Mouse (Mus musculus) telencephalon, adult 2 months (tissue): Measurements from ENCODE around the gene Bbs2.
"Not testable (repeated sequence)": the region's sequence is repeated elsewhere in the genome, so short reads cannot be mapped to it uniquely, and the experiment has no call there.

Experiments used
- DNase-seq: peaks from one replicate; pipeline ENCODE4 v3.0.0-alpha.2; 2011; ENCODE audit warnings: low read depth, low spot score

Gene Bbs2

DNA sequence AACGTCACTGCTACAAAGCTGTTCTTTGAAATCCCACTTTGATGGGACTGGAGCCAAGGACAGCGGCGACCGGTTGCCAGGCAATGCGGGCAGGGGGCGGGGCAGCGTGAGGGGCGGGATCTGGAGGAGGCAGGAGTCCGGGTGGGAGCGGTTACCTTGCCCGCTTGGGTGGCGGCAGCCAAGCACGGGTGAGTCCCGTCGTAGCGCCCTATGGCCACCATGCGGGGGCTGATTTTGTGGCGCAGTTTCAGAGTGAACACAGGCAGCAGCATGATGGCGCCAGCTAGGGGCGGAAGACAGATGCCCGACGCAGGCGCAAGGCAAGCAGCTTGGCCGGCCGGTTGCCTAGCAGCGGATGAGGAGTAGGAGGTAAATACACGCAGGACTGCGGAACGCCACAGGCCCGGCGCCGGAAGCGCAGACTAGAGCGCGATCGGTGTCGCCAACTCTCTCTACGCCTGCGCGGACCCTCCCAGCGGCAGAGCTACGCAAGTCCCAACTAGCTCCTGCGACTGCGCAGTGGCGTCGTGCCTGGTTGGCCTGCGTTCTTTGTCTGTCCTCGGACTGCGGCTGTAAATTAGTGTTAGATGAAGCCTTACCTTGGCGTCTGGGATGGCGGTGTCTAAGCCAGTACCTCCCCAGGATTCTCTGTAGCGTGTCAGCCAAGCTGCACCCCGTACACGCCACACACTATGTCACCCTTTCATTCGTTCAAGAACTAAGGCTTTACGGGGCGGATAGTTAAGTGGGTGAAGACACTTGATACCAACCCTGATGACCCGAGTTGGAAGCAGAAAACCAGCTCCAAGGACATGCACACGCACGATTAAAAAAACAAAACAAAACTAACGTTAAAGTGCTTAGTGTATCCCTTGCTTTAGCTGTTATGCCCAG is at the start of gene Bbs2:
TSS of gene Bbs2 (minus strand) at position 848 of the 894 bp plus-strand sequence.
- peak; percentile 99 for DNase-seq

DNA sequence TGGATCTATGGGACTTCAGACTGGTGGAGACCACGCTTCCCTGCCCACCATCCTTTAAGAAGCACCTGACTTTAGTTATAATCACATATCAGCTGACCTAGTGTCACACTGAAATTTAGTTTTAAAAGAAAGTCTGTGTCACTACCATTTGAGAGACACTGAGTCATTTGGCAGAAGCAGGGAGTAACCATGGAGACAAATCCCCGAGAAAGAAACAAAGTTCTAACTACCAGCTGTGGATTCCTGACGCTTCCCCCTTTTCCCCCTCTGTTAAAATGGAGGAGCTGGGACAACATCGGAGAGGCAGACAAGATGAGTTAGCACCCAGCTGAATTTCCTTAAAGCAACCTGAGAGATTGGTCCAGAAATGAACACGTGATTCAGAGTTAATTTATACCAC is 49.5 kb upstream of the Bbs2 start:
- DNase-seq, result peak; percentile 49

DNA sequence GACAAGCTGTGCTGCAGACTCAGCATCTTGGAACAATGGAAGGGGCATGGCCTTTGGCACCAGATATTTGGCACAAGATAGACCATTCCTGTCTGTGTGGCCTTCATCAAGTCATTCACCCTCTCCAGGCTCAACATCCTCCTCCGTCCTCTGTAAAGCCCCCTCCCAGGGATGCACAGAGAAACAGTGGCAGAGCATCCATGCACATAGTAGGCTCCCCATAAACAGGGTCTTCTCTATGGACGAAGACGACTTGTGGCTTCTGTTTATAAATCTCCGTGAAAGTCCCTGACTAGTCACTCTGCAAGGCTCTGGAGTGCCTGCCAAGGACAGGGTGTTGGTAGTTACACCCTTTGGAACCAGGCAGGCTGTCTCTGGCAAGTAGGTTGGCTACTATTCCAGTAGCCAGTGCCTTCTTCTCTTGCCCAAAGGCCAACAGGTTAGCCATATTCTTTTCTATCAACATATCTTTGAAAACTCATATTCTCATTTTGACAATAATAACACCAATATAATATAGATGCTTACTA is 41.6 kb upstream of the Bbs2 start:
- no peak for DNase-seq

DNA sequence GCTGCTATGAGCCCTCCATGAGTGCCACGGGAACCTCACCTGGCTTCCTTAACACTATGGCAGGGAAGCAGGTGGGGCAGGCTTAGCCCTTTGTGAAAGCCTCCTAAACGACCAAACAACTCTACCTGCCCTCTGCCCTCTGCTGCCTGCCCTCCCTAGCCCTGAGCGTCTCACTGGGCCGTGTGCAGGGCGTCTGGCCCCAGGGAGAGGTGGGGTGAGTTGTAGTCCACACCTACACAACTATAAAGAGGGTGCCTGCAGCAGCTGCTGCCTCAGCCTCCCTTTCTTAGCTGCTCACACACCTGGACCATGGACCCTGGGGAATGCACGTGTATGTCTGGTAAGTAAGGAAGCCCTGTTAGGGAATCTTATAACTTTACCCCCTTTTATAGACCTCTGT is 38.2 kb upstream of the Bbs2 start, which contains the start of gene Mt4:
TSS of gene Mt4 (plus strand) at position 265 of the 400 bp plus-strand sequence.
- no peak for DNase-seq

DNA sequence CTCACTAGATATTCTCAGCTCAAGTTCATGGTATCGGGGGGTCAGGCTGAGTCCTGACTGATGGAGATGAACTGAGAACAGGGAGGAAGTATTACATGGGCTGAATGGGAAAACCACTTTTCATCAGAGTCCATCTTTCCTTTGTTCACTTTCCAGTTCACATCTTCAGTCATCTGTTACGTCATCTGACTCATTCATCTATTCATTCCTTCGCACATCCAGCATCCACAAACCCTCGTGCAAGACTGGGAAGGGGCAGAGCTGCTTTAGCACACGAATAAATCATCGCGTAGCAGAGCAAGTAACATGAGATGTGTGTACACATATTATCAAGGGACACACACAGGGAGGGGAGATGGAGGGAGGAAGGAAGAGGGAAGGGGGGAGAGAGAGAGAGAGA is 37.5 kb upstream of the Bbs2 start:
- DNase-seq, result no peak

DNA sequence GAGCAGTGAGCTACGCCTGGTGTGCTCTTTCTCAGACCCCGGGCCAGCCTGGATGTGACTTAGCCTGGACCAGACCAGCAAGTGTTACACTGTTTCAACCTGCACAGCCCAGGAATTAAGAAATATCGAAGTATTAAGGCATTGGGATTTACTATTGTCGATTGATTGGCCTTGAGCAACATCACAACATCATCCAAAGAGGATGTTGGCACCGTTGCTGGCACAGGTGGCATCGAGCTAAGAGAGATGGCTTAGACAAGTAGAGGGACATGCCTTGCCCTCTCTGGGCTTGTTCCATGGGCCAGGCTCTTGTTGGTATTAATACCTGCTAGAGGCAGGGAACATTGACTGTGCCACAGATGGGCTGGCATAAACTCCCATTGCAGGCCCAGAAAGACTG is 36.8 kb upstream of the Bbs2 start:
- DNase-seq, result no peak

DNA sequence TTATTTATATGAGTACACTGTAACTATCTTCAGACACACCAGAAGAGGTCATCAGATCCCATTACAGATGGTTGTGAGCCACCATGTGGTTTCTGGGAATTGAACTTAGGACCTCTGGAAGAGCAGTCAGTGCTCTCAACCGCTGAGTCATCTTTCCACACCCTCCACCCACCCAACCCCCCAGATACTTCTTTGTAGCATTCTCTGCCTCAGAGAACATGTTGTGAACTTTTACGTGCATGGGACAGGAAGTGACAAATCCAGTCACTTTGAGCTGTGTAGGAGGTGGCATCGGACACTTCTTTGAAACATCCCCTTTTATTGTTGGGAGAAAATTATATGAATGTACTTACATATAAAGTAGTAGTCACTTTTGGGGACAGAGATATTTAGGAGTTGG is 35.9 kb upstream of the Bbs2 start:
- DNase-seq, result not testable (repeated sequence)

DNA sequence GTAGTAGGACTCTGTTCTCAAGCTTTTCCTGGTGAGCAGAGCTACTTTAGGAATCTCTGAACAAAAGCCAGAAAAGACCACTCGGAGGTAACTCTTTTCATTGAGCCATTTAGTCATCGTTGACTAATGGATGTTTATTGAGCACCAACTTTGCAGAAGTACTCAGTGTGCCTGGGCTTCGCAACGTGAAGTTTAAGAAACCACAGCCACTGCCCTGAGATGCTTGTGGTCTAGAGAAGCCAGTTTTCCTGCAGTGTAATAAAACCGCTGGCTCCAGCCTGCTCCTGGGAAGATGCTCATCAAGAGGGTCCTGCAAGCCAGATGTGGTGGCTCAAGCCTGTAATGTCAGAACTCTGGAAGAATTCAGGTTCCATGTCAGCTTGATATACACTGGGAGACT is 33.4 kb upstream of the Bbs2 start:
- no peak for DNase-seq

DNA sequence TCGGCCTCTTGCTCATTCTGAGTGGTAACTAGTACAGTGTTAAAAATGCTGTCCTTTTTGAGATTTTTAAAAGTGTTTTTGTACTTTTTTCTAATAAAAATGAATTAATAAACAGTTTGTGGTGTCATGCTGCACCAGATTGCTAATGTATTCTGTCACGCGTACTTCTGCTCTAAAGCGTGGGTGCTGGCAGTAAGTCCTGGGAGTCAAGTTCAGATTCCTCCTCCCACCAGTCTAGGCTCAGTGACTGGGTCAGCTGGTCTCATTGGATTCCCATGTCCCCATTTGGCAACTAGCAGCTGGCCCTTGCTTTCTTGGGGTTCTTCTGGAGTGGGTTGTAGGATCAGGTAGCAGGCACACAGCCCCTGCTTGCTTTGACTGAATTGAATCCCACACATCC is 31.4 kb upstream of the Bbs2 start:
- DNase-seq, result no peak

DNA sequence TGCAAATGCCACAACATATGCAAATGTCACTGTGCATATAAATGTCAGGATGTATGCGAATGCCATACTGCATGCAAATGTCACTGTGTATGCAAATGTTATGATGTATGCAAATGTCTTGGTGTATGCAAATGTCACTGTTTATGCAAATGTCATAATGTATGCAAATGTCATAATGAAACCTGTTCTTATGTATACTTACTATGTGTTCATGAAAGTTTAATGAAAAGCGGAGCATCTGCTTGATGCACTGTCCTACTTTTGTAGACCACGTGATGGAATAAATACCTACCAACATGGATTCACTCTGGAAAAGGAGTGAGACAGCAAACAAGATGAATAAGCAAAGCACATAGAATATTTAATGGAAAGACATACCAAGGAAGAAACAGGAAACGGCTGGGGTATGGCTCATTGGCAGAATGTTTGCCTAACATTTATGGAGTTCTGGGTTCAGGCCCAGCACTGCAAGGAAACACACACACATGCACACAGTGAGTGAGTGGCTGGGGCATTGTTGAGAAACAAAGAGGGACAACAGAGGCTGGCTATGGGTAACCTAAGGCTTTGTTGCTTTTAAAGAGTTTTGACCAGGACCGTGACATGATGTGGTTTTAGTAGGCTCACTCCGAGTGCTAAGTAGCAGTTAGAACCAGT is 30.5 kb upstream of the Bbs2 start:
- no peak for DNase-seq

DNA sequence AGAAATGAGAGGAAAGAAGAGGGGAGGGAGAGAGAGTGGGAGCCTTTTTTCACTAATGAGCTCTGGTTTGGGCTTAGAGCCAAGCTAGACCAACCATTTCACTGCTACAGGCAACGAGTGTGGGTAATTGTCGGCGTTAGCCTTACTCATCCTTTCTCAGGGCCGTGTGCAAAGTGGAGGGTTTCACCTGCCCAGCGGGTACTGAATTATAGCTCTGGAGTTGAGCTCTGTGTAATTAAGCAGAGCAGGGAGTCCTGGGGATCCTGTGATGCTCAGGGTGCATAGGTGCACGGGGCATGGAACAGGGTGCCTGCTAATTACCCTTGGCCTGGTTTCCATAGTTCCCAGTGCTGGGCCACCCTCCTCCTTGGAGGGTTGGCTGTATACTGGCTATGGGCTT is 29.0 kb upstream of the Bbs2 start:
- no peak for DNase-seq

DNA sequence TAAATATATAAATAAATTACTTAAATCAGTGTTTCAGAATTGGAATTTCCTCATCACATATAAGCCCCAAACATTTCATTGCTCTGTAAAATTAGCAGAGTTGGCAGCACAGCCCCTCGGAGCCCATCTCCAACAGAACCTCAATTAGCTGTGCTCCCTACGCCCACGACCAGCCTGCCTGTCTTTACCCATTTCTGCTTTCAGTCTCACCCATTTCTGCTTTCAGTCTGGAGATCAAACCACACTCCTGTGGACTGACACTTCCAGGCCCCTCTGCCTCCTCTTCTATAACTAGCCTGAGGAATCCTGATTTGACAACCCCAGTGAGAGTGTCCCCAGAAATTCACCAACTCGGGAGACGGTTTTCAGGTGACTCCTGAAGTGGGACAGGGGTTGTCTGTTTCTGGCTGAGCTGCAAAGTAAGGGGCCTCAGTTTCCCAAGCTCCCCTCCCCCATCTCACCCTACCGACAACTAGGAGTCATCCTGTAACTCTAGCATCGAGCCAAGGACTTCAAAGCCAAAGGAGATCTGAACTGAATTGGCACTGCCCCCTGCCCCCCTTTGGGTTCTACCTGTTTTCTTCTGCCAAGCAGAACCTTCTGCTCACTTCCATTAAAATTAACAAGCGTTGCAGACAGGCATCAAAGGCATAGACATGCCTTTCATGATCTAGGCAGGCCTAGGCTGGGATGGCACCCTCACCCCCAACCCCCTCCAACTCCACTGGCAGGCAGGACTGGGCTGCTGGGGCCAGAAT is 24.2 kb upstream of the Bbs2 start:
- DNase-seq, result no peak

DNA sequence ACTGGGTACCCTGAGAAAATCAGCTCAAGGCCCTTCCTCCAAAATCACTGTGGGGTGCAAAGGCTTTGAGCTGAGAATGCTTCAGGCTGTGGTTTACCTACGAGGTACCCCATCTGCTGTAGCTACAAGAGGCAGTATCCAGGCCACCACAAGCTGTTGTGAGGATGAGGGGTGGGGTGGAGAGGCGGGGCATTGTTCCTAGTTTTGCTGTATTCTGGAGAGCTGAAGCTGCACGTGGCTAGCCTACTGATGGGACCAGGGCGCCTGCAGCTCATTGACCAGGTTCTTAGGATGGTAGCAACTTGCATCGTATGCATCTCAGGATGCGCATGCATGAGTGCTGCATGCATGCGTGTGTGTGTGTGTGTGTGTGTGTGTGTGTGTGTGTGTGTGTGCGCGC is 22.9 kb upstream of the Bbs2 start:
- DNase-seq, result no peak

DNA sequence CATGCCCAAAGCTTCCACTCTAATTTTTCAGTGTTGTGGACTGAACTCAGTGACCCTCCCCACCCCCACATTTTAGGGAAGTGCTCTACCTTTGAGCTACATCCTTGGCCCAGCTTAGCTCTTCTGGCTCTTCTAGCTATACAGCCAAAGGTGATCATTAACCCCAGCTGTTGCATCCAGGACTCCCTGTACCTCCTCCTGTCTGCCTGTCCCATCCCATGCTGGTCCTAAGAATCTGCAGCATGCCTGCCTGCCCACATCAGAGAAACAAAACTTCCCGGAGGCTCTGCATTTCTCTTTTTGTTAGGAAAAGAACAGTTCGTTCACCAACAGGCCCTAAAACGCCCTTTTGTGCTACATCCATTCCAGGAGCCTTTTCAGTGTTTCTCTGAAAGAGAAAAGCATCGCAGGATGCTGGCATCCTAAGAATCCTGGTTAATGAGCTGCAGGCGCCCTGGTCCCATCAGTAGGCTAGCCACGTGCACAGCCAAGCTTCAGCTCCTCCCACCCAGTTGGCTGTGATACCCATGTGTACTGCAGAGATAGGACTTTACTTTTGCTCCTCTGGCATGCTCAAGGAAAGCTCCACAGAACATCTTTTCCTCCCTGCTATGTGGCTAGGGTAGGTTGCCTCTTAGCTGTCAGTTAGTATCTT is 20.2 kb upstream of the Bbs2 start:
- no peak for DNase-seq

DNA sequence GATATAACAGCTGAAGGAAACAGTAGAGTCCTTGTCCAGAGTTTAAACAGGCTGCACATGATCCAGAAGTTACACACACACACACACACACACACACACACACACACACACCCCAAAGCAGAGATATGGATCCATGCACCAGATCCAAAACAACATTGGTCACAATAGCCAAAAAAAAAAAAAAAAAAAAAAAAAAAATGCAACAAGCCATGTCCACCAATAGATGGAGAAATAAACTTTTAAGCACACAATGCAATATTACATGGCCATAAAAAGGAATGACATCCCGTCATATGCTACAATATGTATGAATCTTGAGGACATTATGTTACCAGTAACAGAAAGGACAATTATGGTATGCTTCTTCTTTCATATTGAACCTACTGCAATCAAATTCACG is 15.2 kb upstream of the Bbs2 start:
- no peak for DNase-seq

DNA sequence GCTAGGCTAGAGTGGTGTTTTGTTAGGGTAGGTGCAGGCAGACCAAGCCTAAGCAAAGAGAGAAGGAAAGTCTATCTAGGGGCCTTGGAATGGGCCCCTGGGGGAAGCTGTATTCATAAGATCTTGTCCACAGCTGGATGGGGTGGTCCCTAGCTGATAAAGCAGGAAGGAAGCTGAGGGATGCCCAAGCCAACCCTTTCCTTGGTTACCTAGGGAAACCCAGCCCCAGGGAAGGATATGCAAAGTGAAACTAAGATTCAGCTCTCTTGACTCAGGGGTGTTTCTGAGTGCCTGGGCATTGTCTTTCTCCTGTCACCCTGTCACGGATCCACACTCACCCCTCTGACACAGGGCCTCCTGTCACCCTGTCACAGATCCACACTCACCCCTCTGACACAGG is 14.7 kb upstream of the Bbs2 start:
- no peak for DNase-seq

DNA sequence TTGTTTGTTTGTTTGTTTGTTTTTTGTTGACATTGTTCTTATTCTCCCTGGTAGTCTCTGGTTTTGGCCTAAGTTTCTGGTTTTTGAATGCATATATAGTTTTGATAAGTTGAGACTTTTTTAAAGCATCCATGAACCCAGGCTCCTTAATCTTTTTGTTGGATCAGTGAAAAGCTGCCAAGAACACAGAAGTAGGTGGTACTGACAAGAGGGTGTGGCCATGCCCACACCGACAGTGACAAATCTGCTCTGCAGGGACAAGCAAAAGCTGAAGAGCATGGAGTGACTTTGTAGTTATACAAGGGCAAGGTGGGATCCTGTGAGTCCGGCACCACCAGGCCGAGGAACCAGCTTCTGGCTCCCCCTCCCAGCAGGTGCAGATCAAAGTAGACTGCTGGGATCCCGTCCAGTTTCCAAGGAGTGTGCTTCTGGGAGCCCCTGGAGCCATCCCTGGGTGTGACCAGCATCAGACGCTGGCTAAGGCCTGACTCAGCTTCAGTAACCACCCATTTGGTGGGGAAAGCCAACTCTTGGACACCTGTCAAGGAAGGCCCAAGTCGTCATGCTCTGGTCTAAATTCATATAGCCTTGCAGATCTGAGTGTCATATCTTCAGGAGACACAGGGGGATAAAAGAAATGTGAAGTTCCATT is 11.9 kb upstream of the Bbs2 start:
- no peak for DNase-seq

DNA sequence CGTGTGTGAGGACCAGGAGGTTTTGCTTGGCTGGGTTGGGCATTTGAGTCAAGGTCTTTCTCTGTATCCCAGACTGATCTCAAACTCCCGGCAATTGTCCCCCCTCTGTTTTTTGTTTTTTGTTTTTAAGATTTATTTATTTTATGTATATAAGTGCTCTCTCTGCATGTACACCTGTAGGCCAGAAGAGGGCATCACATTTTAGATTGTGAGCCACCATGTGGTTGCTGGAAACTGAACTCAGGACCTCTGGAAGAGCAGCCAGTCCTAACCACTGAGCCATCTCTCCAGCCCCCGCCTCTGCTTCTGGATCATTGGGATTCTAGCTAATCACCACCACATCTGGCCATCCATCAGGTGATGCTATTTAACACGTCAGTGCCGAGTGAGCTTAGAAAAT is 11.1 kb upstream of the Bbs2 start:
- no peak for DNase-seq

DNA sequence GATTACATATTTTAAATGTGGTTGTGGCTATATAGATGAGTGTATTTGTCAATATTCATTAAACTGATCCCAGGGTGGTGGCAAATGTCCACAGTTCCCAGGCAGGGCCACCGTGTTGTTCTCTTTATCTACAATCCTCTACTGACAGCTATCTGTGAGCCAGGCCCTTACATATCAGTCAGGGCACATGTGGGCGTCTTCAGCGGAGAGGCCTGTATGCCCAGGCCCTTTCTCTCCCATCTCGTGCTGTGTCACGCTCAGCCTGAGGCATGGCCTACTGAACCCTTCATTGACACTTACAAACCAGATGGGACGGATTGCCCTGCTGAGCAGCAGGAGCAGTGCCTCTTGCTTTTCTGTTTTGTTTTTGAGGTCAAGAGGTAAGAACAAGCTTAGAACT is 10.7 kb upstream of the Bbs2 start:
- no peak for DNase-seq

DNA sequence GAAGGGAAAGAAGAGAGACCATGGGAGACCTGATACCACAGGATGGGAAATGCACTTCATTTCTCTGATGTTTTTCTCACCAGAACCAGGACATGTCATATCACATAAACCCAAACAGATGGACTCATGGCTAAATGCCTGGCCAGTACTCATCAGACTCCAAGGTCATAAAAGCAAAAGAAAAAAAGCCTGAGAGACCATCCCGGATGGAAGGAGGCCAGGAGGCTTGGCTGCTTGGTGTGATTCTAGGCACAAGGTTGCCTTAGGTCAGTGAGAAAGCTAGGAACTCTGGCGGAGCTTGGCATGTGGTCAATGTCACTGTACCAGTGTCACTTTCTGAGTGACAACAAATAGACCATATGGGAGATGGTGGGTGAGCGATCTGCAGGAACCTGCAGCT is 9.1 kb upstream of the Bbs2 start:
- DNase-seq, result no peak

DNA sequence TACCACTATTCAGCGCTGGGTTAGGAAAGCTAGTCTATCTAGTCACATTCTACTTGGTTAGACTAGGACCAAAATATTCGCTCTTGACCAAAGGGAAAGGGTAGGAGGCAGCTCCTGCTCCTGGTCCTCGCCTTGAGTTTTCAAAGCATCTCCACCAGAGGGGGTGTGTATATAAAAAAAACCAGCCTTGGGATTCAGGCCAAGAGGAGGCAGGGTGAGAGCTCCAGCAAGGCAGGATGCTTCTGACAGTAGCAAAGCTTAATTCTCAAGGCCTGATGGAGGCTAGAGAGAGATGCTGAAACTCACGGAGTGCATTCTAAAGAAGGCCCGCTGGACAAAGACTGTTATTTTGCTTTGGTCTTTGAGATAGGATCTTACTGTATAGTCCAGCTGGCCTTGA is 5.4 kb upstream of the Bbs2 start:
- no peak for DNase-seq
